Mouse (Mus musculus) B cell, adult (primary cell): ENCODE measurements around the gene 1700020D05Rik. TPM values are rescaled to one million over a fixed set of nuclear protein-coding genes. Genes with fewer than 3 reads are reported as not detected.

Experiments
- total RNA-seq: library from RNA; stranded (reverse); gene quantifications from 4 replicates; pipeline ENCODE4 v1.2.4, GENCODE M21; 2023; ENCODE audit not compliant: inconsistent age

Gene 1700020D05Rik
- total RNA-seq = 0.93 to 2.6 TPM (median 2.2 TPM) in 4 replicates

DNA sequence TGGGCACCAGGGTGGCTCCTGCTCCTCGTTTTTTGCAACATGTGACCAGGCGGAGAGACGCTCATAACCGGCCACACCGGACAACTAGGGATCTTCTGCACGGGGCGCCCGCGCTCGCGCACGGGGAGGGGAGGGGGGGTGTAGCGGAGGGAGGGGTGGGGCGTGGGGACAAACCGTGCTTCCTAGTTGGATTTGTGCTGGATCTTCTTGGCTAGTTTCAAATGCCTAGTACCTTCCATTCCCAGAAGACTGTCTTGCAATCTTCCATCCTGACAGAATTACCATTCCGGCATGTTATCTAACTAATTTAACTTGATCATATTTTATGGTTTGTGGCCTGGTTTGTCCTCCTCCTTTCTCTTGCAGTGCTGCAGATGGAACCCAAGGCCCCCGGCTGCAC is at the start of gene 1700020D05Rik:
Gene 1700020D05Rik, minus strand, starts transcription at position 101 of the 400 bp plus-strand sequence.

GRCm38 (mm10) chr19:5510031-5511026 is 6.7 kb upstream of the 1700020D05Rik start, which contains the start of gene Snx32:
Gene Snx32, minus strand, starts transcription at chr19:5510538.

GRCm38 (mm10) chr19:5490313-5490897 is 13.2 kb downstream of the 1700020D05Rik start, which contains the start of gene Cfl1:
Gene Cfl1, plus strand, starts transcription at chr19:5490455.

GRCm38 (mm10) chr19:5487768-5488550 is 15.6 kb downstream of the 1700020D05Rik start, which contains the start of gene Mus81:
Gene Mus81, minus strand, starts transcription at chr19:5488402.

GRCm38 (mm10) chr19:5473720-5474119 is 29.9 kb downstream of the 1700020D05Rik start, which contains the start of gene Efemp2:
Gene Efemp2, plus strand, starts transcription at chr19:5473954.

GRCm38 (mm10) chr19:5468374-5468773 is 35.2 kb downstream of the 1700020D05Rik start, which contains the start of gene Ctsw:
Gene Ctsw, minus strand, starts transcription at chr19:5468507.

GRCm38 (mm10) chr19:5460465-5460911 is 43.1 kb downstream of the 1700020D05Rik start, which contains the start of gene Fibp:
Gene Fibp, plus strand, starts transcription at chr19:5460615.

DNA sequence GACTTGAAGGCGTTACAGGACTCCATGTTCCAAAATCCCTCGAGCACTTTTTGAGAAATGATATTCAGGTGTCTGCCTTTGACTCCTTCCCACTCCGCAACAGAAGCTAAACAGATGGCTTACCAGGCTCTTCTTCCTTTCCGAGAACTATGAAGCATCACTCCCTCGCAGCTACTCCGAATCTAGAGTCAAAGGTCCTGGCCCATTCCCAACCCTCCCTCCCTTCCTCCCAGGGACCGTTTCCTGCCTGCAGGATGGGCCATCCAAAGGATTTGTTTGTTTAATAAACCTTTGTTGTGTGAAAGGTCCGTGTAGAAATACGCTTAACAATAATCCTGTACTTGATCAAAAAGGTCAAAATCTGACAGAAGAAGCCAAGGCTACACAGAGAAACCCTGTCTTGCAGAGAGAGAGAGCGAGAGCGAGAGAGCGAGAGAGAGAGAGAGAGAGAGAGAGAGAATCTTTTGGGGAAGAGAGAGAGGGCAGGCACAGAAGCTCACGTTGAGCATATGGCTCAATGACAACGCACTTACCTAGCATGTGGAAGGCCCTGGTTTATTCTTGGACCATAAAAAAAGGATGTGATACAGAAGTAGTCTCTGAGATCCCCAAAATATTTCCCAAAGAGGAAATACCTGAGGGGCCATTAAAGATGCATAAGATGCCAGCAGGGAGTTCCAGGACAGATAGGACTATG is 45.7 kb downstream of the 1700020D05Rik start, which contains the start of gene Ccdc85b:
Gene Ccdc85b, minus strand, starts transcription at position 149 of the 697 bp plus-strand sequence.

Other genes starting within 250 kb of the 1700020D05Rik start
- gene Pacs1, start 230.7 kb downstream of the 1700020D05Rik start, total RNA-seq = 72.2 to 78.0 TPM (median 74.1 TPM) in 4 replicates
- 317 to 332 TPM (median 327 TPM) in 4 replicates for gene Sf3b2, start 208.3 kb downstream of the 1700020D05Rik start, total RNA-seq
- not detected in 4 replicates for gene Gal3st3, start 205.5 kb downstream of the 1700020D05Rik start, total RNA-seq
- gene Catsper1, start 168.0 kb downstream of the 1700020D05Rik start, total RNA-seq = not detected in 4 replicates
- gene Cst6, start 154.2 kb downstream of the 1700020D05Rik start, total RNA-seq = 0.58 to 1.0 TPM in 2 of 4 replicates, not detected in the others
- 34.1 to 40.3 TPM (median 37.2 TPM) in 4 replicates for gene Eif1ad, start 137.0 kb downstream of the 1700020D05Rik start, total RNA-seq
- 90.5 to 106 TPM (median 95.8 TPM) in 4 replicates for gene Banf1, start 136.6 kb downstream of the 1700020D05Rik start, total RNA-seq
- gene Sart1, start 115.1 kb downstream of the 1700020D05Rik start, total RNA-seq = 176 to 199 TPM (median 188 TPM) in 4 replicates
- gene Tsga10ip, start 101.3 kb downstream of the 1700020D05Rik start, total RNA-seq = not detected in 4 replicates
- gene Drap1, start 78.8 kb downstream of the 1700020D05Rik start, total RNA-seq = 168 to 181 TPM (median 171 TPM) in 4 replicates
- gene AI837181, start 78.6 kb downstream of the 1700020D05Rik start, total RNA-seq = 56.0 to 61.6 TPM (median 59.0 TPM) in 4 replicates
- gene Fosl1, start 56.2 kb downstream of the 1700020D05Rik start, total RNA-seq = 0.55 to 3.8 TPM (median 0.75 TPM) in 4 replicates
- 2.8 to 3.3 TPM (median 3.0 TPM) in 4 replicates for gene Ccdc85b, start 45.9 kb downstream of the 1700020D05Rik start, total RNA-seq
- 107 to 110 TPM (median 109 TPM) in 4 replicates for gene Fibp, start 43.2 kb downstream of the 1700020D05Rik start, total RNA-seq
- gene Ctsw, start 35.3 kb downstream of the 1700020D05Rik start, total RNA-seq = 0.90 to 2.0 TPM (median 1.3 TPM) in 4 replicates
- 1.8 TPM in 1 of 4 replicates, not detected in the others for gene Efemp2, start 29.8 kb downstream of the 1700020D05Rik start, total RNA-seq
- 40.8 to 48.0 TPM (median 43.1 TPM) in 4 replicates for gene Mus81, start 15.4 kb downstream of the 1700020D05Rik start, total RNA-seq
- gene Cfl1, start 13.3 kb downstream of the 1700020D05Rik start, total RNA-seq = 1,329 to 1,431 TPM (median 1,341 TPM) in 4 replicates
- 7.9 to 10.5 TPM (median 9.1 TPM) in 4 replicates for gene Snx32, start 6.8 kb upstream of the 1700020D05Rik start, total RNA-seq
- gene Ovol1, start 56.9 kb upstream of the 1700020D05Rik start, total RNA-seq = 0.27 TPM in 1 of 4 replicates, not detected in the others
- 13.8 to 21.1 TPM (median 19.0 TPM) in 4 replicates for gene Ap5b1, start 64.2 kb upstream of the 1700020D05Rik start, total RNA-seq
- 88.3 to 130 TPM (median 99.7 TPM) in 4 replicates for gene Rnaseh2c, start 98.1 kb upstream of the 1700020D05Rik start, total RNA-seq
- gene Kat5, start 106.5 kb upstream of the 1700020D05Rik start, total RNA-seq = 104 to 120 TPM (median 115 TPM) in 4 replicates
- 140 to 150 TPM (median 143 TPM) in 4 replicates for gene Rela, start 133.7 kb upstream of the 1700020D05Rik start, total RNA-seq
- gene Sipa1, start 159.9 kb upstream of the 1700020D05Rik start, total RNA-seq = 618 to 650 TPM (median 632 TPM) in 4 replicates
- 52.6 to 59.1 TPM (median 55.7 TPM) in 4 replicates for gene Map3k11, start 185.0 kb upstream of the 1700020D05Rik start, total RNA-seq
- 187 to 202 TPM (median 194 TPM) in 4 replicates for gene Pcnx3, start 185.1 kb upstream of the 1700020D05Rik start, total RNA-seq
- not detected in 4 replicates for gene Kcnk7, start 200.6 kb upstream of the 1700020D05Rik start, total RNA-seq
- 49.9 to 52.9 TPM (median 51.1 TPM) in 4 replicates for gene Ehbp1l1, start 222.5 kb upstream of the 1700020D05Rik start, total RNA-seq
- gene Fam89b, start 225.9 kb upstream of the 1700020D05Rik start, total RNA-seq = 19.9 to 23.5 TPM (median 21.9 TPM) in 4 replicates
- 0.24 to 0.45 TPM in 2 of 4 replicates, not detected in the others for gene Ltbp3, start 237.1 kb upstream of the 1700020D05Rik start, total RNA-seq